Mouse (Mus musculus): ENCODE results near the gene C8g.

Gene C8g

GRCm38 (mm10) chr2:25467606-25468303 is 33.8 kb downstream of the C8g start:
- DNase-seq (ENCODE audit: low spot score), result no peak

GRCm38 (mm10) chr2:25465816-25466635 is 35.5 kb downstream of the C8g start:
- peak; percentile 34 for DNase-seq (ENCODE audit: low spot score)

GRCm38 (mm10) chr2:25465256-25465655 is 36.3 kb downstream of the C8g start:
- no peak for DNase-seq (ENCODE audit: low spot score)

GRCm38 (mm10) chr2:25463630-25464029 is 37.9 kb downstream of the C8g start:
- DNase-seq (ENCODE audit: low spot score), result no peak

GRCm38 (mm10) chr2:25461407-25461806 is 40.1 kb downstream of the C8g start:
- DNase-seq (ENCODE audit: low spot score), result no peak

- peak; percentile 97 for DNase-seq (ENCODE audit: low spot score)
Observed at GRCm38 (mm10) chr2:25460551-25461309, 40.8 kb downstream of the C8g start, which contains the start of gene Paxx. Gene Paxx, minus strand, starts transcription at chr2:25461094.

- DNase-seq (ENCODE audit: low spot score), result no peak
Observed at GRCm38 (mm10) chr2:25460135-25460534, 41.4 kb downstream of the C8g start.

GRCm38 (mm10) chr2:25458911-25459310 is 42.6 kb downstream of the C8g start:
- peak; percentile 71 for DNase-seq (ENCODE audit: low spot score)

- DNase-seq (ENCODE audit: low spot score), result peak; percentile 89
Observed at GRCm38 (mm10) chr2:25457022-25457896, 44.3 kb downstream of the C8g start.

GRCm38 (mm10) chr2:25456205-25456953 is 45.1 kb downstream of the C8g start, which contains the start of gene Clic3:
Gene Clic3, plus strand, starts transcription at chr2:25456838.
- DNase-seq (ENCODE audit: low spot score), result peak; percentile 85

GRCm38 (mm10) chr2:25452951-25453350 is 48.6 kb downstream of the C8g start:
- DNase-seq (ENCODE audit: low spot score), result no peak

- DNase-seq (ENCODE audit: low spot score), result peak; percentile 31
Observed at GRCm38 (mm10) chr2:25450853-25451647, 50.5 kb downstream of the C8g start.
